Mouse (Mus musculus): ENCODE data around the gene Gm20388.

Gene Gm20388

DNA sequence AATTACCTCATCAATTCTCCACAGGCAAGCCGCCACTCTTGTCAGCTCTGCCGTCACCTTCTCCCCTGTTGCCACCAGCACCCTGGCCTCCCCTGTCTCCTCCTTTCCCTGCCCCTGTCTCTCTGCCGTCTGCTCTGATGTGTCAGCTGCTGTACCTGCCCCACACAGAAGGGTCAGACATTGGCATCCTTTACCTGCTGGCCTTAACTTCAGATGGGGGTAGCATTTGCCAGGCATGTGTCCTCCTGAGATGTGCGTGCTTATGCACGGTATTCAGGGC lies 2883.5 kb downstream of the Gm20388 start:
- no peak for DNase-seq (ENCODE audit: low read depth, low spot score)

DNA sequence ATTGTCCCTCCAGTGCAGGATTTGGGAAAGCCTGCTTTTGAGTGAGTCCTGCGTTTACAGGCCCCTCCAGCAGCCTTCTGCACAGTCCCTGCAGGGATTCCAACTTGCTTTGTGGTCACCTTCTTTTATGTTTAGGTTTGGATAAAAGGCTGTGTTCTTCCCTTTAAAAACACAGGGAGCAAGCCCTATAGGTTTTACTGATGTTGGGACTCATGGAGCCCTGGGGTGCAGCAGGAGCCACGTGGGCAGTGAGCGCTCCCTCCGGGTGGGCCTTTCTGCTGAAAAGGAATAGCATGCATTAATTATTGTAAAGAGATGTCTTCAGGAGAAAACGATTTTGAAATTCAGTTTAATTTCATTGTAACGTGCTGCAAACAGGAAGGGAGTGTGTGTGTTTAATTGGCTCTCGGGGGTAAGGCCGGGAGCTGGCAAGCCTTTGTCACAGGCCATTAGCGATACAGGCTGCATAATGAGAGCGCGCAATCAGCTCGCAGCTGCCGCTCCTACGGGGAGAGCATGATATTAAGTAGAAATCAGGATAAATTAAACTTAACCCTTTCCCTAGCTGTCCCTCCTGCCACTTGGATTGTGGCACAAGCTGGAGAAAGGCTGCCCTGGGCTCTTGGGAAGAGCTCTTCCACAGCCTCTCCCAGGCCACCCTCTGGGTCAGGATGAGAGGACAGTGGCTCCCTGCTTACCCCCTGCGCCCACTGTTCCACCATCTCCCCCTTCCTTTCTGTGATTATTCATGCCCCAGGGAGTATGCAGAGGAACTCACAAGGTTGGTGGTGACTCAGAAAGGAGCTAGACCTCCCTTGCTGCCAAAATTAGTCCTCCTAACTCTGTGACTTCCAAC lies 2893.5 kb downstream of the Gm20388 start:
- no peak for DNase-seq (ENCODE audit: low read depth, low spot score)

DNA sequence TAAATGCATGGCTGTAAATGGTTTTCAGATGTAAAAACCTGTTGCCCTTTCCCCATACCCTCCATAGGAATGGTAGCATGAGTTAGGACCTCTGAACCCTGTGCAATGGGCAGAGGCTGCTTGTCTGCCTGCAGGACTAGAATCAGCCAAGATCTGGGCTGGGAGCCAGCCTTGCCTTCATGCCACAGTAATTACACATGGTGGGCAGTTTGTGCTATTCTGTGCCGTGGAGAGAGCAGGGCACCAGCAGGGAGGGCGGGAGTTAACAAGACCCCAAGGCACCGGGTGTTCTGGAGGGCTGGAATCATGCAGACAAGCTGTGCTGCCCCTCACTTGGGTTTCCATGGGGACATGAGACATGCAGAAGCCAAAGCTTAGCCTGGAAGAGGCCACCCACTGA lies 2894.7 kb downstream of the Gm20388 start:
- DNase-seq (ENCODE audit: low read depth, low spot score) = no peak

- no peak for DNase-seq (ENCODE audit: low read depth, low spot score)
Measured at GRCm38 (mm10) chr8:122806956-122807538, 2896.4 kb downstream of the Gm20388 start.

GRCm38 (mm10) chr8:122807907-122808306 lies 2897.3 kb downstream of the Gm20388 start:
- no peak for DNase-seq (ENCODE audit: low read depth, low spot score)

DNA sequence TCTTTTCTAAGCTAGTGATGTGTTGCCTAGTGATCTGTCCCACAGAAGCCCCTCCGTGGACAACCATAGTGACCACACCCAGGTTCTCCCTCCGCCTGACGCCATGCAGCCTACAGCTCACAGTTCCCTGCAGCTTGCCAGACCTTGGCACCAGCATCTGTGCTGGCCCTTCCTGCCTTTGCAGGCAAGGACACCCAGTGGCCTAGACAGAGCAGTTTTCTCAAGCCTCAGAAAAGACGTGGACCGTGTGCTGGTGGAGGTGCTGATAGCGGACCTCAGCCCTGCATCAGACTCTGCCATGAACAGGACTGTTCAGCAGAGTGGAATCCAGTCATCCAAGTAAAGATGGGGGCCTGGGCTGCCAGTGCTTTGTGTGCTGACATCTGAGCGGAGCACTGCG lies 2899.7 kb downstream of the Gm20388 start:
- no peak for DNase-seq (ENCODE audit: low read depth, low spot score)

DNA sequence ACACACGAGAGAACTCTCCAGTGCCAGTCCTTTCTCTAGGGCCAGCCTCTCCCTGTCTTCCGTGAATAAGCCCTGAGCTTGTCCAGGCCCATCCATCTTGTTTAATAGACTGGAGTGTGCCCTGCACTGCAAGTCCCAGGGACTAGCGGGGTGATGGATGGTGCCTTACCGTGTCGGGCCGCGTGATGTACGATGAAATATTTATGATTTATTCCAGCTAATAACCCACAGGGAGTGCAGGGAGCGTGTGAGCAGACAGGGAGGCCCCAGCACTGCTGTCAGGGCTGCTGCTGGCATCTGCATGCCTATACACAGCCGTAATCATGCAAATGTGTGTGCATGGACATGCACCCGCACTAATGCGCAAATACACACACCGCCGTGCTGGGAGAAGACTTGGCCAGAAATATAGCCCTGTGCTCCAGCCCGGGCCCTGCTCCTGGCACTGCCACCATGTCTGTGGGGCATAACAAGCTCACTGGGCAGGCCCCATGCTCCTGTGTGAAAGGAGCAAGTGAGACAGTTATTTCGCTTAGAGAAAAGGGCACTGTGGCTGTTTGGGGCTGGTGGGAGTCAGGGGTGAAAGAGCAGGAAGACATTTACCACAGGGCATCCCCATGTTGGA lies 2901.3 kb downstream of the Gm20388 start:
- no peak for DNase-seq (ENCODE audit: low read depth, low spot score)

DNA sequence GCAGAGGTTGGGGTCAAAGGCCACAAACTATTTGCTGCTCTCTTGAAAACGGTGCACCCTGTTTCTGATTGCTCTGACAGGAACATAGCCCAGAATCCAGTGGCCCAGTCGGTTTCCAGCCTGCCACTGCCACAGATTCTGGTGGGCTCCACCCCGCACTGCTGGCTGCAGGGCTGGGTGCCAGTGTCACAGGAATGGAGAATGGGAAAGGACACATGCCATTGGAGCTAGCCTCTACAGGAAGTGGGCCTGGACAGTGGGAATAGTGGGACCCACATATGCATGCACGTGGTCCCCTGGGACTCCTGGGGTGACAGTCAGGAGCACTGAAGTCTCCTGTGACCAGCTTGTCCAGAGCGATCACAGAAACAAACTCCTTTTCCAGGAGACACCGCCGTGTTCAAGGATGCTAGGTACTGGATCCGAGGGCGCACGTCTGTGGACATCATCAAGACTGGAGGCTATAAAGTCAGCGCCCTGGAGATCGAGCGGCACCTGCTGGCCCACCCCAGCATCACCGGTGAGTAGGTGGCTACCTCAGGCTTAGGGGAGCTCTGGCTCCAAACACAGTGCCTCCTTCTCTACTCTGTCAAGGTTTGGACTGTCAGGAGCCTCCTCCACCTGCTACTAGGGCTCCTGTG lies 2902.1 kb downstream of the Gm20388 start:
- no peak for DNase-seq (ENCODE audit: low read depth, low spot score)

DNA sequence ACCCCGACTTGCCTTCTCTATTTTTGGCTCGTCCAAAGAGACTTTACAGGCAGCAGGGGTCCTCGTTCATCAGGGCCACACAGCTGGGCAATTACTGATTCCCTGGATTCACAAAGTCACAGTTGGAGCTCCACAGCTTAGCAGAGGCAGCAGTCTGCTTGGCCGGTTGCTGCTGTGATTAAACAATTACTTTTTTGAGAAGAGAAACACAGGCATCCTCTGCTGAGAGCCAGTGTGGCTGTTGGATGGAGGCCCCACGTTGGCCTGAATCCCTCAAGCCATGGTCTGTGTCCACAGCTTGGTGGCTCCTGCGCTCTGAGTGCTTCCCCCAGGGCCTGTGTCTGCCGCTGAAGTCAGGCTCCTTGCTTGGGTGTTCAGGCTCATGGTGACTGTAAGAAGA lies 2904.0 kb downstream of the Gm20388 start:
- no peak for DNase-seq (ENCODE audit: low read depth, low spot score)

DNA sequence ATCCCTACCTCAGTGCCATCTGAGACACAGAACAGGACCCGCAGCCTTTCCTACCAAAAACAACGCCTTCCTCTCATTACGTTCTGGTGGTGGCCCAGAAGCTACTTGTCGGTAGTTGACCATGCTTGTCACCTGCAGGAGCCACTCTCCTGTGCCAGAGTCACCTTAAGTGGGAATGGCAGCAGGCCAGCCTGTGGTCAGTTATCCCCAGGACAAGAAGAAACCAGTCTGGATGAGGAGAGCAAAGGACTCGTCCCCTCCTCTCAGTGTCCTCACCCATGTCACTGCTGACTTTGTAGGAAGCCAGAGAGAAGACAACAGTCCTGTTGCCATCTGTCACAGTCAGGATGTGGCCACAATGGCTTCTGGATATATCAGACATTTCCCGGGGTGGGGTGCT lies 2906.3 kb downstream of the Gm20388 start:
- no peak for DNase-seq (ENCODE audit: low read depth, low spot score)

DNA sequence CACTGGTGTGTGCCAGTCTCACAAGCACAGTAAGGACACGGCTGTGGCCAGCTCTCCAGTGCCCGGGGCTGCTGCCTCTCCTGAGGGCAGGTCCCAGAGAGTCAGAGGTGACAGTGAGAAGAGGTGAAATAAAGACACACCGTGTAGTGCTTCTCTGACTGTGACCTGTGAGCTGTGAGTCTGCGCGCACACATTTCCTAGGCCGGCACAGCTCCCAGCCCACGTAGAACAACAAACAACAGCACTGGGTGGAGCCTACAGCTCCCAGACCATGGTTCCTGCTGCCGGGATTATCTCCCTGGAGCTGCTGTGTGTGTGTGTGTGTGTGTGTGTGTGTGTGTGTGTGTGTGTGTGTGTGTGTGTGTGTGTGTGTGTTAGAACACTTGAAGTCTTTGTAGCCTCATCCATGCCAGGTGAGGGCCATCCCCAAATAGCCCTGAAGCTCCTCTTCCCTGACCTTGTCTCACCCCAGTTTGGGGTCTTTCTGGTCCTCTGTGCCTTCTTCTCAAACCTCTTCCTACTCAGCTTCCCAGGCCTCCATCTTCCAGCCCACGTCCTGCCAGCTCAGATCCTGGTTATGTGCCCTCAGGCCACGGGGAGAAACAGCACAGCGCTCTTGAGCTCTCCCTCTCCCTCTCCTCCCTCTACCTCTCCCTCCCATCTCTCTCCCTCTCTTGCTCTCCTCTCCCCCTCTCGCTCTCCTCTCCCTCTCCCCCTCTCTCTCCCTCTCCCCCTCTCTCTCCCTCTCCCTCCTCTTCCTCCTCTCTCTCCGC lies 2907.3 kb downstream of the Gm20388 start:
- no peak for DNase-seq (ENCODE audit: low read depth, low spot score)

DNA sequence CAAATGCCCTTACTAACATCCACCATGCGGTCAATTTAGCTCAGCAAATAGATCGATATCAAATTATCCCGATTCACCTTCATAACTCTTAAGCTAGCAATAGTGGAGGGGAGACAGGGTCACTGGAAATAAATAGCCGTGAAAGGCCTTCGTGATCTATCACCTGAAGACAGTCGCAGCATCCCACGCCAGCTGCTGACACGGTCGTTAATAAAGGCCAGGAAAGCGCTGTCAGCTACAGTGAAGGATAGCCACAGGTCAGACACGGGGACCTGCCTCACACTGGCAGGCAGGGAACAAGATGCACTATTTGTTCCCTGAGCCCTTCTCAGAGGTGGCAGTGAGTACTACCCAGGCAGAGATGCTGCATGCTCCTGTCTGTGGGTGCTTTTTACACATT lies 2909.1 kb downstream of the Gm20388 start:
- DNase-seq (ENCODE audit: low read depth, low spot score) = no peak

DNA sequence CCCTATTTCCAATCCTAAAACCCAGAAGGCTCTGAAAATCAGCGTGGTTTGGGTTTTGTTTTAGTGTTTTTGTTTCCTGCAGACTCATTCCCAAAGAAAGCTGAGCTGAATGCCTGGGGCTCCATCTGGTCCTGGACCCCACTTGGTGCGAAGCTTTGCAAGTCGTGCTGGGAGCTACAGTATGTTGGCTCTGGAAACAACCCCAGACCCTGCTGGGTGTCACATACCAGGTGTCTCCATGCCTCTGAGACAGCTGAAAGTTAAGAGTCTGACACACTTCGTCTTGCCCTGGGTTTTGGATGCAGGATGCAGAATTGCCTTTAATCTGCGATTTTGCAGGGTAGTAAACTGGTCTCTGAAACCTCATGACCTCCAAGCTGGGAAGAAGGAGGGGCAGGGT lies 2913.9 kb downstream of the Gm20388 start:
- DNase-seq (ENCODE audit: low read depth, low spot score) = no peak

DNA sequence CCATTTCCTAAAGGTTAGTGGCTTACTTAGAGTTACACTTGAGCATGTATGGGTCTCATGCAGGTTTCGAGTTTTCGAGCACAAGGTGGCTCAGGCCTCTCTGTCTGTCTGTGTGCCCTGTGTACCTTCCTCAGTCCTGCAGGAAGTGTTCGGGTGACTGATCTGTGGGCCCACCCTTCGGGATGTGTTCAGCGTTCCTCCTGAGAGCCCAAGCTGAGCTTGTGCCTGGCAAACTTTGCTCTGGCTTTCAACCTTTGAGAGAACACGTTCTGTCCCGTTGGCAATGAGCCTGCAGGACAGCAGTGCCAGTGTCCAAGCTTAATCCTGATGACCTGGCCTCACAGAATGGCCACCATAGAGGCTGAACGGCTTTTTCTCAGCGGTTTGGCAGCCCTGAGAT lies 2914.3 kb downstream of the Gm20388 start:
- no peak for DNase-seq (ENCODE audit: low read depth, low spot score)

GRCm38 (mm10) chr8:122825408-122825807 lies 2914.8 kb downstream of the Gm20388 start:
- DNase-seq (ENCODE audit: low read depth, low spot score) = no peak

- no peak for DNase-seq (ENCODE audit: low read depth, low spot score)
Measured at GRCm38 (mm10) chr8:122829396-122829795, 2918.8 kb downstream of the Gm20388 start.

DNA sequence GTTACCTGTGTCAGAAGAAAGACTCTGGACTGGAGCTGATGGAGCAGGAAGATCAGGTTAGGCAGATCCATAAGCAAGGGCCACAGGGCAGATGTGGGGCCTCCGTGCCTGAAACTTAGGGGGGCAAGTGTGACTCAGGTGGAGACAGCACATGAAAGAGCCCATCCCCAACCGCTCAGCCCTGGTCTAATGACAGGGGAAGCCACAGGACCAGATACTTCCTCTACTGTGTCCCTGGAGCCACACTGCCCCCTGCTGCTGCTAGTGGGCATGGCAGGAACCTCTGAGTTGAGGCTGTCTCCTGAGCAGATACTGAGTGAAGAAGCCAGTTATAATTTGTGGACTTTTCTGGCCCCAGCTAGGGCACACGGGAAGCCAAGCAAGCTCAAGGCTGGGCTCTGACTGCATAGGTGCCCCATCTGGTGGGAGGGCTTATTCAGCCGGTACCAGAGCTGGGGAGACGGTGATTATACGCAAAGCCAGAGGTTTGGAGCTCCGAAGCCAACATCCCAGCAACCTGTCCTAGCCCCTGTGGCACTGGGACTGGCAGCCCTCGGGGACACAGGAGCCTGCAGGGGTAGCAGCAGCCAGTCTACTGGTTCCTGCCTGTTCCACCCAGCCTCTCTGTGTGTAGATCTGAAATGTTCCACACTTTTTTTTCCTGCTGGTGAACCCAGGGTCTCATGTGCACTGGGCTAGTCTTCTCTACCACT lies 2919.9 kb downstream of the Gm20388 start:
- DNase-seq (ENCODE audit: low read depth, low spot score) = peak; percentile 81

- no peak for DNase-seq (ENCODE audit: low read depth, low spot score)
Measured at GRCm38 (mm10) chr8:122834416-122834815, 2923.8 kb downstream of the Gm20388 start.

DNA sequence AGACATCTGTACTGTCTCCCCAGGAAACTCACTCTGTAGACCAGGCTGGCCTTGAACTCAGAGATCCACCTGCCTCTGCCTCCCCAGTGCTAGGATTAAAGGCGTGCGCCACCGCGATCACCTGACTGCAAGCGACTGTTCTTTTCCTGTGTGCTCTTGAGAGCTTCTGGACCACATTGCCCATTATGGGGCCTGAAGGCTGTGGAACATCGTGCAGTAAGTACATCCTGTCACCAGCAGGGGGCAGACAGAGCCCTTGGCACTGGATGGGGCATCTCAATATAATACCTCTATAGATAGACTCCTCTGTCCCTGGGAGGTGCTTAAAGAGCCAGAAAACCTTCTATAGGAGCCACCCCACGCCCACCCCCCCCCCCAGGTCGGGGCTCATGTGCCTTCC lies 2924.3 kb downstream of the Gm20388 start:
- DNase-seq (ENCODE audit: low read depth, low spot score) = peak; percentile 60

DNA sequence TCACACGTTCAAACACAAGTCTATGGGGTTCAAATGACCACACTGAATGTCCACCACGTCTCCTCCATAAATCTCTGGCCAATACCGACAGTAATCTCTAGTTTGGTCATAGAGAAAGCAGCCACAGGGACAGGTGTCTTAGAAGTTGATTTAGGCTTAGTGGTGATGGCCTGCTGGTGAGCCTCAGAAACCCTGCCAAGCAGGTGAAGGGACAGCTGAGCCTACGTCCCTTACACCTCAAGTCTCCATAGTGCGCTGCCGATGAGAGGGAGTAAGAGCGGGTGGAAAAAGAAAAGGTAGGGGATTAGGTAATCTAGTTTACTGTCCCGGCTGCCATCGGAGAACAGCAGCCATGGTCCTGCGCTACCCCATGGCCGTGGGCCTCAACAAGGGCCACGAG lies 2925.6 kb downstream of the Gm20388 start:
- no peak for DNase-seq (ENCODE audit: low read depth, low spot score)

- no peak for DNase-seq (ENCODE audit: low read depth, low spot score)
Measured at GRCm38 (mm10) chr8:122836696-122837095, 2926.1 kb downstream of the Gm20388 start.

All from c-Kit-negative CD71-positive TER-119-positive erythroid progenitor cells, embryonic 14.5 days (primary cell).